Mouse (Mus musculus): ENCODE results near the gene Gm20388. TPM values are rescaled to one million over a fixed set of nuclear protein-coding genes. Genes with fewer than 3 reads are reported as not detected.

Gm20388 gene
- total RNA-seq, 1 experiment: 27.0 TPM

GRCm38 (mm10) chr8:123884721-123885565, 3974.3 kb downstream of the Gm20388 start:
- H3K27ac ChIP-seq (ENCODE audit: insufficient read depth, low read depth, low read length, poor library complexity, severe bottlenecking): no peak overlapping the region
- no peak overlapping the region for H3K9ac ChIP-seq (ENCODE audit: insufficient read depth, low read depth, low read length, poor library complexity, severe bottlenecking)
- no peak overlapping the region for H3K4me3 ChIP-seq (ENCODE audit: insufficient read depth in 1 of 2, low read depth in 1 of 2, low read length in 2 of 2, poor library complexity in 1 of 2, severe bottlenecking in 1 of 2)
- DNase-seq (ENCODE audit: low read depth, low spot score): no peak
- H3K36me3 ChIP-seq (ENCODE audit: control insufficient read depth, insufficient read depth, low read length, poor library complexity, severe bottlenecking): no peaks in the 10 kb centered on the region
- H3K4me1 ChIP-seq (ENCODE audit: control insufficient read depth in 2 of 2, insufficient read depth in 2 of 2, low read length in 2 of 2, poor library complexity in 1 of 2): peaks cover 2 to 3% of the 10 kb centered on the region in 2 experiments; a peak in 2 of 4 replicates
- in situ Hi-C loops (cut with MboI; ENCODE audit: low sequenced_read_pairs in 2 of 2, unreplicated experiment in 2 of 2): no loop called here
- TF ChIP-seq CHD2 (IDR thresholded peaks at IDR 0.05; ENCODE audit: low read depth, low read length): no peak
- no peak for TF ChIP-seq ZC3H11A (IDR thresholded peaks at IDR 0.05; ENCODE audit: borderline replicate concordance, low read depth, low read length)
- TF ChIP-seq HCFC1 (IDR thresholded peaks at IDR 0.05; ENCODE audit: borderline replicate concordance, insufficient read depth, low read length): no peak
- H3K9me3 ChIP-seq (ENCODE audit: control insufficient read depth, insufficient read depth, low read depth, low read length): no peaks in the 10 kb centered on the region

DNA sequence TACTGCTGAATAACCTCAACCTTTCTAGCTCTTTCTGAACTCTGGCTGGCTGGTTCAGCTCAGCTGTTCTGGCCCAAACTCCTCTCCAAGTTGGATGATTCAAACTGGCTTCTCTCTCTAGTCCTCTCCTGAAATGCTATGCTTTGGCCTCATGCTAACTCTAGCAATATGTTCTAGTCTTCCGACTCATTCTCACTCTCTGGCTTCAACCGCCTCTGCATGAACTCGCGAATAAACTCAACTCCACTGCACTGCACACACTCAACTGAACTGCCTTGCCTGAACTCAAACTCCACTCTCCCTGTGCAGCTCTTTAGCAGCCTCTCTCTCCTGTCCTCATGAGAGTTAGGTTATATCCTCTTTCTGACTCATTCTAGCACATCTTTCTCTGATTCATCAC, 3976.5 kb downstream of the Gm20388 start:
- TF ChIP-seq CHD2 (IDR thresholded peaks at IDR 0.05; ENCODE audit: low read depth, low read length) (no peak), MAFK (IDR thresholded peaks at IDR 0.05; ENCODE audit: insufficient read depth, low read depth, low read length) (no peak), ZC3H11A (IDR thresholded peaks at IDR 0.05; ENCODE audit: borderline replicate concordance, low read depth, low read length) (no peak), ZNF384 (IDR thresholded peaks at IDR 0.05; ENCODE audit: low read depth, low read length) (no peak), HCFC1 (IDR thresholded peaks at IDR 0.05; ENCODE audit: borderline replicate concordance, insufficient read depth, low read length) (no peak)
- Histone ChIP-seq H3K36me3 (ENCODE audit: control insufficient read depth, insufficient read depth, low read length, poor library complexity, severe bottlenecking) (no peaks in the 10 kb centered on the region), H3K4me3 (ENCODE audit: insufficient read depth in 1 of 2, low read depth in 1 of 2, low read length in 2 of 2, poor library complexity in 1 of 2, severe bottlenecking in 1 of 2) (no peak overlapping the region), H3K27ac (ENCODE audit: insufficient read depth, low read depth, low read length, poor library complexity, severe bottlenecking) (no peak overlapping the region), H3K9ac (ENCODE audit: insufficient read depth, low read depth, low read length, poor library complexity, severe bottlenecking) (no peak overlapping the region), H3K4me1 (ENCODE audit: control insufficient read depth in 2 of 2, insufficient read depth in 2 of 2, low read length in 2 of 2, poor library complexity in 1 of 2) (peaks cover 6% of the 10 kb centered on the region in 2 experiments; a peak in 3 of 4 replicates), H3K9me3 (ENCODE audit: control insufficient read depth, insufficient read depth, low read depth, low read length) (no peaks in the 10 kb centered on the region)
- in situ Hi-C loops (cut with MboI; ENCODE audit: low sequenced_read_pairs in 2 of 2, unreplicated experiment in 2 of 2): no loop called here
- DNase-seq (ENCODE audit: low read depth, low spot score): no peak

DNA sequence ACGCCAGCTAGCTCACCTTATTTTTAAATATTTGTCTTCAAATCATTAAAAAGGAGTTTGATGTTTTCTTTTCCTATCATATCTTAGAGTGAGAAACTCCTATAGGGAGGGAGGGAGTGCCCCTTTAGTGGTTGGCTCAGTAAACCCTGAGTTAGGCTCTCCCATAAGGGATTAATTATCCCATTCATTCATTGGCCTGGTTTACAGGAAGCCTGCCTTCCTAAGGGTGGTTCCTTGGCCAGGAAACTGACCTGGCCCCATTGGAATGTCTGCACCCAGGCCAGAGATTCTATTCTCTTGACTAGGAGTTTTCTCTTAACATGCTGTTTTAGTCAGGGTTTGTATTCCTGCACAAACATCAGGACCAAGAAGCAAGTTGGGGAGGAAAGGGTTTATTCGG, 3977.3 kb downstream of the Gm20388 start:
- Histone ChIP-seq H3K4me3 (ENCODE audit: insufficient read depth in 1 of 2, low read depth in 1 of 2, low read length in 2 of 2, poor library complexity in 1 of 2, severe bottlenecking in 1 of 2) (no peak overlapping the region), H3K9me3 (ENCODE audit: control insufficient read depth, insufficient read depth, low read depth, low read length) (no peaks in the 10 kb centered on the region), H3K4me1 (ENCODE audit: control insufficient read depth in 2 of 2, insufficient read depth in 2 of 2, low read length in 2 of 2, poor library complexity in 1 of 2) (peaks cover 6 to 13% of the 10 kb centered on the region in 2 experiments; a peak in 3 of 4 replicates), H3K36me3 (ENCODE audit: control insufficient read depth, insufficient read depth, low read length, poor library complexity, severe bottlenecking) (no peaks in the 10 kb centered on the region), H3K27ac (ENCODE audit: insufficient read depth, low read depth, low read length, poor library complexity, severe bottlenecking) (no peak overlapping the region), H3K9ac (ENCODE audit: insufficient read depth, low read depth, low read length, poor library complexity, severe bottlenecking) (no peak overlapping the region)
- TF ChIP-seq ZC3H11A (IDR thresholded peaks at IDR 0.05; ENCODE audit: borderline replicate concordance, low read depth, low read length) (no peak), HCFC1 (IDR thresholded peaks at IDR 0.05; ENCODE audit: borderline replicate concordance, insufficient read depth, low read length) (no peak)
- in situ Hi-C loops (cut with MboI; ENCODE audit: low sequenced_read_pairs in 2 of 2, unreplicated experiment in 2 of 2): no loop called here
- DNase-seq (ENCODE audit: low read depth, low spot score): no peak

DNA sequence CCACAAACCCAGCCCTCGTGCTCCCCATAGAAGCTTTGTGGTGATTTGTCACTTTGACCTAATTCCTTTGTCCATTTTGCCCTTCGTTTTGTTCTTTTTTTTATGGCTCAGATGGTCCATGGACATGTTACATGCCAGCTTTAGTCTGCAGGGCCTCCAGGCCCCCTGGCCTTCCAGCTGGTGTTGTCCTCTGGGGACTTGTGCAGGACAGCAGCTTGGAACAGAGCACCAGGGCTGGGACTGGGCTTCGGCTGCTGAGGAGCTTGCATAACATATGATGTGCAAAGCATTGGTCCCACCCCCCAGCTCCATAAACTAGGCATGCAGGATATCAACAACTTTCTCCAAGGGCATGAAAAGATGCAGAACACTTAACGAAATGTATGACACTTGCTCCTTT, 3979.2 kb downstream of the Gm20388 start:
- H3K9ac ChIP-seq (ENCODE audit: insufficient read depth, low read depth, low read length, poor library complexity, severe bottlenecking): no peak overlapping the region
- in situ Hi-C loops (cut with MboI; ENCODE audit: low sequenced_read_pairs in 2 of 2, unreplicated experiment in 2 of 2): no loop called here

More for the DNA sequence above, 3979.2 kb downstream of the Gm20388 start:
- TF ChIP-seq HCFC1 (IDR thresholded peaks at IDR 0.05; ENCODE audit: borderline replicate concordance, insufficient read depth, low read length): no peak
- TF ChIP-seq MAFK (IDR thresholded peaks at IDR 0.05; ENCODE audit: insufficient read depth, low read depth, low read length): no peak
- TF ChIP-seq ZC3H11A (IDR thresholded peaks at IDR 0.05; ENCODE audit: borderline replicate concordance, low read depth, low read length): no peak
- TF ChIP-seq CHD2 (IDR thresholded peaks at IDR 0.05; ENCODE audit: low read depth, low read length): no peak
- TF ChIP-seq ZNF384 (IDR thresholded peaks at IDR 0.05; ENCODE audit: low read depth, low read length): no peak
- Histone ChIP-seq H3K9me3 (ENCODE audit: control insufficient read depth, insufficient read depth, low read depth, low read length) (no peaks in the 10 kb centered on the region), H3K4me1 (ENCODE audit: control insufficient read depth in 2 of 2, insufficient read depth in 2 of 2, low read length in 2 of 2, poor library complexity in 1 of 2) (peaks cover 6 to 13% of the 10 kb centered on the region in 2 experiments; a peak in 3 of 4 replicates), H3K36me3 (ENCODE audit: control insufficient read depth, insufficient read depth, low read length, poor library complexity, severe bottlenecking) (no peaks in the 10 kb centered on the region), H3K27ac (ENCODE audit: insufficient read depth, low read depth, low read length, poor library complexity, severe bottlenecking) (no peak overlapping the region), H3K4me3 (ENCODE audit: insufficient read depth in 1 of 2, low read depth in 1 of 2, low read length in 2 of 2, poor library complexity in 1 of 2, severe bottlenecking in 1 of 2) (no peak overlapping the region)
- DNase-seq (ENCODE audit: low read depth, low spot score): no peak
